Mouse (Mus musculus) intestine, embryonic 15.5 days (tissue): ENCODE data around the gene Ston2. TPM values are rescaled to one million over a fixed set of nuclear protein-coding genes. Genes with fewer than 3 reads are reported as not detected.

Experiments
- ATAC-seq: fragments of 200-750 bp; cut with Nextera tagmentation; 2 replicates; pipeline ENCODE4 v1.8.0; 2017; ENCODE audit warnings: moderate TSS enrichment, moderate library complexity
- H3K27ac ChIP-seq: fragments of 300-500 bp; sonication (generic); 2 replicates; pipeline ENCODE4 v1.5.1; 2015; ENCODE audit warnings: mild to moderate bottlenecking, inconsistent platforms
- H3K27me3 ChIP-seq: fragments of 300-500 bp; sonication (generic); replicated peaks from 2 replicates; pipeline ENCODE4 v1.6.1; 2015; ENCODE audit warnings: inconsistent platforms
- H3K36me3 ChIP-seq: fragments of 300-500 bp; sonication (generic); 2 replicates; pipeline ENCODE4 v1.6.1; 2015; ENCODE audit warnings: inconsistent platforms
- H3K4me1 ChIP-seq: fragments of 300-500 bp; sonication (generic); replicated peaks from 2 replicates; pipeline ENCODE4 v1.6.1; 2015; ENCODE audit warnings: inconsistent platforms
- H3K4me2 ChIP-seq: fragments of 300-500 bp; sonication (generic); replicated peaks from 2 replicates; pipeline ENCODE4 v1.6.1; 2015; ENCODE audit warnings: mild to moderate bottlenecking, inconsistent platforms
- H3K4me3 ChIP-seq: fragments of 300-500 bp; sonication (generic); replicated peaks from 2 replicates; pipeline ENCODE4 v1.5.1; 2015; ENCODE audit warnings: inconsistent platforms
- H3K9ac ChIP-seq: fragments of 300-500 bp; sonication (generic); 2 replicates; pipeline ENCODE4 v1.6.1; 2015; ENCODE audit warnings: inconsistent platforms
- H3K9me3 ChIP-seq: fragments of 300-500 bp; sonication (generic); 2 replicates; pipeline ENCODE4 v1.6.1; 2016; ENCODE audit warnings: inconsistent platforms
- WGBS: fragments of 180-500 bp; shearing (Covaris S2); methylation state at CpG from one replicate; pipeline ENCODE4 v1.1.7; 2015; 5-methylcytosine and 5-hydroxymethylcytosine counted together
- polyA plus RNA-seq: library from polyadenylated mRNA; unstranded; fragments of >200 nt; fragmentation: Nextera tagmentation; extraction: Ambion mirVana; gene quantifications from 2 replicates; pipeline ENCODE4 v1.2.1, GENCODE M21; 2015

Ston2 gene
- polyA plus RNA-seq, 1 experiment from 2014 or later = 6.5 TPM

GRCm38 (mm10) chr12:91684101-91684839, 103.9 kb downstream of the Ston2 start:
- H3K4me3 ChIP-seq = 0 out of 2 replicates have a peak overlapping the region, but pooled peaks have one; percentile 12
- H3K4me1 ChIP-seq = peaks cover 30% of the 10 kb centered on the region
- H3K36me3 ChIP-seq = no peaks in the 10 kb centered on the region
- H3K4me2 ChIP-seq = peak overlapping the region; percentile 60
- no peaks in the 10 kb centered on the region for H3K27me3 ChIP-seq
- 22% methylated on average over 15 of the region's 15 CpGs for WGBS
- peak; percentile 47 for ATAC-seq
- no peaks in the 10 kb centered on the region for H3K9me3 ChIP-seq
- H3K9ac ChIP-seq = no peak overlapping the region
- H3K27ac ChIP-seq = 0 out of 2 replicates have a peak overlapping the region, but pooled peaks have one; percentile 32

- no peak for ATAC-seq
- Histone ChIP-seq H3K36me3 (no peaks in the 10 kb centered on the region), H3K4me2 (peak overlapping the region; percentile 60), H3K27ac (no peak overlapping the region), H3K9me3 (no peaks in the 10 kb centered on the region), H3K4me1 (peaks cover 30% of the 10 kb centered on the region), H3K27me3 (no peaks in the 10 kb centered on the region), H3K9ac (no peak overlapping the region), H3K4me3 (no peak overlapping the region)
- 30% methylated on average over 15 of the region's 15 CpGs for WGBS
These were observed 104.6 kb downstream of the Ston2 start for GRCm38 (mm10) chr12:91683549-91684100.

GRCm38 (mm10) chr12:91683096-91683495, 105.1 kb downstream of the Ston2 start:
- Histone ChIP-seq H3K27me3 (no peaks in the 10 kb centered on the region), H3K4me2 (0 out of 2 replicates have a peak overlapping the region, but pooled peaks have one; percentile 60), H3K4me1 (peaks cover 30% of the 10 kb centered on the region), H3K9ac (no peak overlapping the region), H3K27ac (no peak overlapping the region), H3K9me3 (no peaks in the 10 kb centered on the region), H3K4me3 (no peak overlapping the region), H3K36me3 (no peaks in the 10 kb centered on the region)
- WGBS = 74% methylated on average over 3 of the region's 3 CpGs
- ATAC-seq = no peak

- Histone ChIP-seq H3K27ac (no peak overlapping the region), H3K27me3 (no peaks in the 10 kb centered on the region), H3K9ac (no peak overlapping the region), H3K36me3 (no peaks in the 10 kb centered on the region), H3K4me3 (no peak overlapping the region), H3K9me3 (no peaks in the 10 kb centered on the region), H3K4me2 (no peak overlapping the region), H3K4me1 (peaks cover 15% of the 10 kb centered on the region)
- no peak for ATAC-seq
- 62% methylated on average over 14 of the region's 14 CpGs for WGBS
These were observed 108.7 kb downstream of the Ston2 start for GRCm38 (mm10) chr12:91679320-91680064.

- H3K4me2 ChIP-seq = no peak overlapping the region
- no peaks in the 10 kb centered on the region for H3K9me3 ChIP-seq
- WGBS = 64% methylated on average over 9 of the region's 9 CpGs
- H3K27ac ChIP-seq = no peak overlapping the region
- peak; percentile 13; the same call in 1 of the 2 replicates for ATAC-seq
- no peaks in the 10 kb centered on the region for H3K36me3 ChIP-seq
- no peaks in the 10 kb centered on the region for H3K27me3 ChIP-seq
- H3K4me3 ChIP-seq = no peak overlapping the region
- H3K9ac ChIP-seq = no peak overlapping the region
- H3K4me1 ChIP-seq = no peaks in the 10 kb centered on the region; the same call in 1 of the 2 replicates
These were observed 112.2 kb downstream of the Ston2 start for GRCm38 (mm10) chr12:91675937-91676336.

- Histone ChIP-seq H3K36me3 (no peaks in the 10 kb centered on the region), H3K9ac (no peak overlapping the region), H3K4me2 (no peak overlapping the region), H3K4me1 (0 out of 2 replicates have a peak, but pooled peaks cover under 1% of the 10 kb centered on the region), H3K4me3 (no peak overlapping the region), H3K9me3 (no peaks in the 10 kb centered on the region), H3K27ac (no peak overlapping the region), H3K27me3 (no peaks in the 10 kb centered on the region)
- WGBS = 87% methylated on average over 6 of the region's 6 CpGs
- ATAC-seq = no peak
These were observed 115.0 kb downstream of the Ston2 start for GRCm38 (mm10) chr12:91673141-91673540.

GRCm38 (mm10) chr12:91672528-91672927, 115.7 kb downstream of the Ston2 start:
- H3K4me1 ChIP-seq = 0 out of 2 replicates have a peak, but pooled peaks cover 5% of the 10 kb centered on the region
- no peak overlapping the region for H3K4me2 ChIP-seq
- no peak for ATAC-seq
- H3K36me3 ChIP-seq = no peaks in the 10 kb centered on the region
- no peak overlapping the region for H3K27ac ChIP-seq
- WGBS = 86% methylated on average over 7 of the region's 7 CpGs
- H3K27me3 ChIP-seq = no peaks in the 10 kb centered on the region
- H3K9me3 ChIP-seq = no peaks in the 10 kb centered on the region
- H3K9ac ChIP-seq = no peak overlapping the region
- no peak overlapping the region for H3K4me3 ChIP-seq

GRCm38 (mm10) chr12:91668529-91669245, 119.5 kb downstream of the Ston2 start:
- WGBS = 59% methylated on average over 16 of the region's 16 CpGs
- Histone ChIP-seq H3K4me3 (no peak overlapping the region), H3K4me2 (peak overlapping the region; percentile 17), H3K27me3 (no peaks in the 10 kb centered on the region), H3K9ac (no peak overlapping the region), H3K27ac (peak overlapping the region; percentile 60; the same call in 1 of the 2 replicates), H3K9me3 (no peaks in the 10 kb centered on the region), H3K36me3 (no peaks in the 10 kb centered on the region), H3K4me1 (peaks cover 5% of the 10 kb centered on the region; the same call in 1 of the 2 replicates)
- peak; percentile 97 for ATAC-seq

GRCm38 (mm10) chr12:91667741-91668140, 120.4 kb downstream of the Ston2 start:
- Histone ChIP-seq H3K4me1 (peaks cover 5% of the 10 kb centered on the region; the same call in 1 of the 2 replicates), H3K4me2 (no peak overlapping the region), H3K36me3 (no peaks in the 10 kb centered on the region), H3K9ac (no peak overlapping the region), H3K27me3 (no peaks in the 10 kb centered on the region), H3K27ac (no peak overlapping the region), H3K4me3 (no peak overlapping the region), H3K9me3 (no peaks in the 10 kb centered on the region)
- ATAC-seq = peak; percentile 20
- WGBS = 57% methylated on average over 7 of the region's 7 CpGs

- Histone ChIP-seq H3K4me1 (peaks cover 5% of the 10 kb centered on the region; the same call in 1 of the 2 replicates), H3K27ac (no peak overlapping the region), H3K4me3 (no peak overlapping the region), H3K36me3 (no peaks in the 10 kb centered on the region), H3K9ac (no peak overlapping the region), H3K9me3 (no peaks in the 10 kb centered on the region), H3K4me2 (no peak overlapping the region), H3K27me3 (no peaks in the 10 kb centered on the region)
- WGBS = 79% methylated on average over 3 of the region's 3 CpGs
- ATAC-seq = no peak
These were observed 121.6 kb downstream of the Ston2 start for GRCm38 (mm10) chr12:91666607-91667006.

- Histone ChIP-seq H3K4me3 (no peak overlapping the region), H3K27ac (no peak overlapping the region), H3K9ac (no peak overlapping the region), H3K36me3 (no peaks in the 10 kb centered on the region), H3K27me3 (no peaks in the 10 kb centered on the region), H3K4me2 (no peak overlapping the region), H3K9me3 (no peaks in the 10 kb centered on the region), H3K4me1 (peaks cover 5% of the 10 kb centered on the region; the same call in 1 of the 2 replicates)
- no peak for ATAC-seq
- 79% methylated on average over 5 of the region's 5 CpGs for WGBS
These were observed 122.8 kb downstream of the Ston2 start for GRCm38 (mm10) chr12:91665431-91665830.
